Mouse (Mus musculus): ENCODE results near the gene Qprt. TPM values are rescaled to one million over a fixed set of nuclear protein-coding genes. Genes with fewer than 3 reads are reported as not detected.

Gene Qprt
- total and polyA plus RNA-seq, 2 experiments: 116 to 196 TPM

- Histone ChIP-seq H3K4me3 (ENCODE audit: insufficient read depth, low read depth, low read length) (no peak overlapping the region), H3K36me3 (ENCODE audit: control insufficient read depth, insufficient read depth, low read length) (no peaks in the 10 kb centered on the region), H3K27me3 (ENCODE audit: control insufficient read depth, insufficient read depth, low read length) (no peaks in the 10 kb centered on the region), H3K79me2 (ENCODE audit: control insufficient read depth, insufficient read depth, low read length) (no peaks in the 10 kb centered on the region), H3K4me1 (ENCODE audit: control insufficient read depth, insufficient read depth, low read length) (no peaks in the 10 kb centered on the region), H3K27ac (replicated peaks; ENCODE audit: insufficient read depth, low read depth, low read length) (no peak overlapping the region), H3K9ac (ENCODE audit: low read depth, low read length) (no peak overlapping the region)
- no peak for TF ChIP-seq CTCF (IDR thresholded peaks at IDR 0.05; ENCODE audit: low read depth, low read length)
- TF ChIP-seq POLR2A (IDR thresholded peaks at IDR 0.05; ENCODE audit: extremely low read depth, insufficient read depth, low read length): no peak
- 96% methylated on average over 5 of the region's 5 CpGs for WGBS
- no peak for DNase-seq (ENCODE audit: extremely low read depth, low read depth, low spot score)
These were observed 45.8 kb downstream of the Qprt start for GRCm38 (mm10) chr7:127076188-127076587.

- WGBS: 94% methylated on average over 4 of the region's 4 CpGs
- DNase-seq (ENCODE audit: extremely low read depth, low read depth, low spot score): no peak
- TF ChIP-seq POLR2A (IDR thresholded peaks at IDR 0.05; ENCODE audit: extremely low read depth, insufficient read depth, low read length) (no peak), CTCF (IDR thresholded peaks at IDR 0.05; ENCODE audit: low read depth, low read length) (no peak)
- H3K4me3 ChIP-seq (ENCODE audit: insufficient read depth, low read depth, low read length): no peak overlapping the region
- H3K9ac ChIP-seq (ENCODE audit: low read depth, low read length): no peak overlapping the region
- H3K27ac ChIP-seq (replicated peaks; ENCODE audit: insufficient read depth, low read depth, low read length): no peak overlapping the region
- H3K36me3 ChIP-seq (ENCODE audit: control insufficient read depth, insufficient read depth, low read length): no peaks in the 10 kb centered on the region
- no peaks in the 10 kb centered on the region for H3K27me3 ChIP-seq (ENCODE audit: control insufficient read depth, insufficient read depth, low read length)
- no peaks in the 10 kb centered on the region for H3K4me1 ChIP-seq (ENCODE audit: control insufficient read depth, insufficient read depth, low read length)
- H3K79me2 ChIP-seq (ENCODE audit: control insufficient read depth, insufficient read depth, low read length): no peaks in the 10 kb centered on the region
These were observed 48.8 kb downstream of the Qprt start for GRCm38 (mm10) chr7:127073221-127073620.

- no peaks in the 10 kb centered on the region for H3K79me2 ChIP-seq (ENCODE audit: control insufficient read depth, insufficient read depth, low read length)
- H3K9ac ChIP-seq (ENCODE audit: low read depth, low read length): no peak overlapping the region
- TF ChIP-seq CTCF (IDR thresholded peaks at IDR 0.05; ENCODE audit: low read depth, low read length): no peak
- no peak for TF ChIP-seq POLR2A (IDR thresholded peaks at IDR 0.05; ENCODE audit: extremely low read depth, insufficient read depth, low read length)
- H3K36me3 ChIP-seq (ENCODE audit: control insufficient read depth, insufficient read depth, low read length): no peaks in the 10 kb centered on the region
- 82% methylated on average over 4 of the region's 4 CpGs for WGBS
- H3K4me3 ChIP-seq (ENCODE audit: insufficient read depth, low read depth, low read length): no peak overlapping the region
- H3K27me3 ChIP-seq (ENCODE audit: control insufficient read depth, insufficient read depth, low read length): no peaks in the 10 kb centered on the region
- H3K27ac ChIP-seq (replicated peaks; ENCODE audit: insufficient read depth, low read depth, low read length): no peak overlapping the region
- no peaks in the 10 kb centered on the region for H3K4me1 ChIP-seq (ENCODE audit: control insufficient read depth, insufficient read depth, low read length)
- DNase-seq (ENCODE audit: extremely low read depth, low read depth, low spot score): no peak
These were observed 51.1 kb downstream of the Qprt start for GRCm38 (mm10) chr7:127070871-127071413.

- WGBS: 78% methylated on average over 4 of the region's 4 CpGs
- no peaks in the 10 kb centered on the region for H3K27me3 ChIP-seq (ENCODE audit: control insufficient read depth, insufficient read depth, low read length)
- H3K4me1 ChIP-seq (ENCODE audit: control insufficient read depth, insufficient read depth, low read length): peaks cover 5% of the 10 kb centered on the region
- DNase-seq (ENCODE audit: extremely low read depth, low read depth, low spot score): no peak
- no peaks in the 10 kb centered on the region for H3K79me2 ChIP-seq (ENCODE audit: control insufficient read depth, insufficient read depth, low read length)
- no peak for TF ChIP-seq CTCF (IDR thresholded peaks at IDR 0.05; ENCODE audit: low read depth, low read length)
- TF ChIP-seq POLR2A (IDR thresholded peaks at IDR 0.05; ENCODE audit: extremely low read depth, insufficient read depth, low read length): no peak
- H3K27ac ChIP-seq (replicated peaks; ENCODE audit: insufficient read depth, low read depth, low read length): no peak overlapping the region
- H3K9ac ChIP-seq (ENCODE audit: low read depth, low read length): no peak overlapping the region
- no peaks in the 10 kb centered on the region for H3K36me3 ChIP-seq (ENCODE audit: control insufficient read depth, insufficient read depth, low read length)
- H3K4me3 ChIP-seq (ENCODE audit: insufficient read depth, low read depth, low read length): no peak overlapping the region
These were observed 55.7 kb downstream of the Qprt start for GRCm38 (mm10) chr7:127066317-127066716.

- TF ChIP-seq POLR2A (IDR thresholded peaks at IDR 0.05; ENCODE audit: extremely low read depth, insufficient read depth, low read length) (no peak), CTCF (IDR thresholded peaks at IDR 0.05; ENCODE audit: low read depth, low read length) (0 out of 2 replicates have a peak, but pooled peaks have one; percentile 1)
- H3K4me3 ChIP-seq (ENCODE audit: insufficient read depth, low read depth, low read length): no peak overlapping the region
- no peak overlapping the region for H3K9ac ChIP-seq (ENCODE audit: low read depth, low read length)
- H3K79me2 ChIP-seq (ENCODE audit: control insufficient read depth, insufficient read depth, low read length): no peaks in the 10 kb centered on the region
- no peaks in the 10 kb centered on the region for H3K27me3 ChIP-seq (ENCODE audit: control insufficient read depth, insufficient read depth, low read length)
- H3K4me1 ChIP-seq (ENCODE audit: control insufficient read depth, insufficient read depth, low read length): peaks cover 6% of the 10 kb centered on the region
- 87% methylated on average over 6 of the region's 6 CpGs for WGBS
- H3K27ac ChIP-seq (replicated peaks; ENCODE audit: insufficient read depth, low read depth, low read length): no peak overlapping the region
- no peak for DNase-seq (ENCODE audit: extremely low read depth, low read depth, low spot score)
- H3K36me3 ChIP-seq (ENCODE audit: control insufficient read depth, insufficient read depth, low read length): no peaks in the 10 kb centered on the region
These were observed 56.5 kb downstream of the Qprt start for GRCm38 (mm10) chr7:127065538-127065937.

Other genes with a start within 250 kb of the Qprt start
- 20.5 and 21.7 TPM in 2 replicates for gene Taok2, start 237.5 kb downstream of the Qprt start, total RNA-seq (2014; rRNA removed)
- gene Taok2, start 237.5 kb downstream of the Qprt start, polyA plus RNA-seq (2012; rRNA removed): 28.5 and 42.7 TPM in 2 replicates
- 78.4 and 98.6 TPM in 2 replicates for gene Tmem219, start 199.3 kb downstream of the Qprt start, total RNA-seq (2014; rRNA removed)
- 94.9 and 120 TPM in 2 replicates for gene Tmem219, start 199.3 kb downstream of the Qprt start, polyA plus RNA-seq (2012; rRNA removed)
- 2.1 and 3.4 TPM in 2 replicates for gene Kctd13, start 193.3 kb downstream of the Qprt start, total RNA-seq (2014; rRNA removed)
- gene Kctd13, start 193.3 kb downstream of the Qprt start, polyA plus RNA-seq (2012; rRNA removed): 5.8 and 7.6 TPM in 2 replicates
- gene Asphd1, start 172.6 kb downstream of the Qprt start, total RNA-seq (2014; rRNA removed): not detected in 2 replicates
- gene Asphd1, start 172.6 kb downstream of the Qprt start, polyA plus RNA-seq (2012; rRNA removed): not detected in 2 replicates
- 0.20 and 0.28 TPM in 2 replicates for gene Sez6l2, start 171.7 kb downstream of the Qprt start, total RNA-seq (2014; rRNA removed)
- gene Sez6l2, start 171.7 kb downstream of the Qprt start, polyA plus RNA-seq (2012; rRNA removed): 0.31 and 0.60 TPM in 2 replicates
- gene Cdipt, start 146.3 kb downstream of the Qprt start, total RNA-seq (2014; rRNA removed): 41.2 and 42.8 TPM in 2 replicates
- gene Cdipt, start 146.3 kb downstream of the Qprt start, polyA plus RNA-seq (2012; rRNA removed): 137 and 141 TPM in 2 replicates
- gene Cdiptos, start 146.1 kb downstream of the Qprt start, total RNA-seq (2014; rRNA removed): 0.09 TPM in 1 of 2 replicates, not detected in the other
- 0.20 and 0.23 TPM in 2 replicates for gene Cdiptos, start 146.1 kb downstream of the Qprt start, polyA plus RNA-seq (2012; rRNA removed)
- gene Mvp, start 107.6 kb downstream of the Qprt start, total RNA-seq (2014; rRNA removed): 23.4 and 28.5 TPM in 2 replicates
- gene Mvp, start 107.6 kb downstream of the Qprt start, polyA plus RNA-seq (2012; rRNA removed): 26.3 and 39.4 TPM in 2 replicates
- gene Pagr1b, start 105.7 kb downstream of the Qprt start, total RNA-seq (2014; rRNA removed): 0.74 TPM in 1 of 2 replicates, not detected in the other
- gene Pagr1b, start 105.7 kb downstream of the Qprt start, polyA plus RNA-seq (2012; rRNA removed): 0.49 TPM in 1 of 2 replicates, not detected in the other
- 4.9 and 6.7 TPM in 2 replicates for gene Pagr1a, start 104.9 kb downstream of the Qprt start, total RNA-seq (2014; rRNA removed)
- 2.6 and 4.2 TPM in 2 replicates for gene Pagr1a, start 104.9 kb downstream of the Qprt start, polyA plus RNA-seq (2012; rRNA removed)
- 9.5 and 10.7 TPM in 2 replicates for gene Gm42742, start 101.1 kb downstream of the Qprt start, total RNA-seq (2014; rRNA removed)
- gene Gm42742, start 101.1 kb downstream of the Qprt start, polyA plus RNA-seq (2012; rRNA removed): 11.2 and 12.7 TPM in 2 replicates
- gene Prrt2, start 101.0 kb downstream of the Qprt start, total RNA-seq (2014; rRNA removed): not detected in 2 replicates
- gene Prrt2, start 101.0 kb downstream of the Qprt start, polyA plus RNA-seq (2012; rRNA removed): 0.75 TPM in 1 of 2 replicates, not detected in the other
- 8.9 and 16.4 TPM in 2 replicates for gene Maz, start 95.2 kb downstream of the Qprt start, total RNA-seq (2014; rRNA removed)
- gene Maz, start 95.2 kb downstream of the Qprt start, polyA plus RNA-seq (2012; rRNA removed): 74.6 and 81.9 TPM in 2 replicates
- 0.37 and 1.3 TPM in 2 replicates for gene Kif22, start 79.8 kb downstream of the Qprt start, total RNA-seq (2014; rRNA removed)
- gene Kif22, start 79.8 kb downstream of the Qprt start, polyA plus RNA-seq (2012; rRNA removed): 0.44 and 0.75 TPM in 2 replicates
- 11.2 and 47.8 TPM in 2 replicates for gene Zg16, start 34.9 kb downstream of the Qprt start, total RNA-seq (2014; rRNA removed)
- gene Zg16, start 34.9 kb downstream of the Qprt start, polyA plus RNA-seq (2012; rRNA removed): 1.2 and 2.3 TPM in 2 replicates
- gene AI467606, start 30.9 kb downstream of the Qprt start, total RNA-seq (2014; rRNA removed): 0.28 and 0.34 TPM in 2 replicates
- gene AI467606, start 30.9 kb downstream of the Qprt start, polyA plus RNA-seq (2012; rRNA removed): 1.2 and 1.3 TPM in 2 replicates
- 0.27 and 0.28 TPM in 2 replicates for gene Spn, start 15.6 kb upstream of the Qprt start, total RNA-seq (2014; rRNA removed)
- 0.54 and 0.88 TPM in 2 replicates for gene Spn, start 15.6 kb upstream of the Qprt start, polyA plus RNA-seq (2012; rRNA removed)
- gene Cd2bp2, start 73.8 kb upstream of the Qprt start, total RNA-seq (2014; rRNA removed): 12.4 and 12.6 TPM in 2 replicates
- 10.1 and 11.8 TPM in 2 replicates for gene Cd2bp2, start 73.8 kb upstream of the Qprt start, polyA plus RNA-seq (2012; rRNA removed)
- 5.3 and 7.0 TPM in 2 replicates for gene Tbc1d10b, start 86.2 kb upstream of the Qprt start, total RNA-seq (2014; rRNA removed)
- gene Tbc1d10b, start 86.2 kb upstream of the Qprt start, polyA plus RNA-seq (2012; rRNA removed): 7.3 and 9.5 TPM in 2 replicates
- gene Mylpf, start 86.7 kb upstream of the Qprt start, total RNA-seq (2014; rRNA removed): 1.5 and 8.6 TPM in 2 replicates
- 0.71 and 0.93 TPM in 2 replicates for gene Mylpf, start 86.7 kb upstream of the Qprt start, polyA plus RNA-seq (2012; rRNA removed)
- gene Zfp553, start 110.8 kb upstream of the Qprt start, total RNA-seq (2014; rRNA removed): 2.3 and 2.9 TPM in 2 replicates
- 3.5 and 4.5 TPM in 2 replicates for gene Zfp553, start 110.8 kb upstream of the Qprt start, polyA plus RNA-seq (2012; rRNA removed)
- 1.4 and 1.5 TPM in 2 replicates for gene Sept1, start 110.9 kb upstream of the Qprt start, total RNA-seq (2014; rRNA removed)
- 3.5 and 4.0 TPM in 2 replicates for gene Sept1, start 110.9 kb upstream of the Qprt start, polyA plus RNA-seq (2012; rRNA removed)
- gene Zfp771, start 122.0 kb upstream of the Qprt start, total RNA-seq (2014; rRNA removed): 19.6 and 30.1 TPM in 2 replicates
- gene Zfp771, start 122.0 kb upstream of the Qprt start, polyA plus RNA-seq (2012; rRNA removed): 52.8 and 57.7 TPM in 2 replicates
- gene Dctpp1, start 138.5 kb upstream of the Qprt start, total RNA-seq (2014; rRNA removed): 61.5 and 70.2 TPM in 2 replicates
- 70.7 and 73.4 TPM in 2 replicates for gene Dctpp1, start 138.5 kb upstream of the Qprt start, polyA plus RNA-seq (2012; rRNA removed)
- gene Sephs2, start 151.8 kb upstream of the Qprt start, total RNA-seq (2014; rRNA removed): 939 and 948 TPM in 2 replicates
- 388 and 524 TPM in 2 replicates for gene Sephs2, start 151.8 kb upstream of the Qprt start, polyA plus RNA-seq (2012; rRNA removed)
- 4.3 and 5.2 TPM in 2 replicates for gene Itgal, start 174.0 kb upstream of the Qprt start, total RNA-seq (2014; rRNA removed)
- 3.9 and 6.8 TPM in 2 replicates for gene Itgal, start 174.0 kb upstream of the Qprt start, polyA plus RNA-seq (2012; rRNA removed)
- gene Zfp768, start 223.4 kb upstream of the Qprt start, total RNA-seq (2014; rRNA removed): 7.7 and 9.5 TPM in 2 replicates
- 21.2 and 28.0 TPM in 2 replicates for gene Zfp768, start 223.4 kb upstream of the Qprt start, polyA plus RNA-seq (2012; rRNA removed)

All from liver, adult 2 months (tissue).